Mouse (Mus musculus) T-cell, adult 2 months (primary cell): Measurements from ENCODE around the gene Ankrd44.

Source experiments
- DNase-seq: peaks from one replicate; pipeline ENCODE4 v3.0.0; 2022; ENCODE audit warnings: low spot score

Ankrd44 gene

DNA sequence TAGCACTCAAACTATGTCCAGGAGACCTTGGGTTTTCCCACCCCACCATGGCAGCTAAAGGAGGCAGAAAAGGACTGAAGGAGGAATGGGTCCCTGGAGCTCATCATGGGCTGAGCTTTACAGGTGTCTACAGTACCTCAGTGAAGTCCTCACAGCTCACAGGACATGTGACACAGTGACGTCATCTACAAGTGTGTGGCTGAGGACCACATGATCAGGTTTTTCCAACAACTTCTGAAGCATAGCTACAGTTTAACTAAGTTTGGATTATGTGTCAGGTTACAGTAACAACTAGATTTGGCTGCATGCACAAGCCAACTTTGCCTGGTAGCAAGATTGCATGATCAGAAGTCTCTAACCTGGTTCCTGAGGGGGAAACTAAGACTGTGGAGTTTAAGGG, 78.9 kb downstream of the Ankrd44 start:
- peak; percentile 37 for DNase-seq

DNA sequence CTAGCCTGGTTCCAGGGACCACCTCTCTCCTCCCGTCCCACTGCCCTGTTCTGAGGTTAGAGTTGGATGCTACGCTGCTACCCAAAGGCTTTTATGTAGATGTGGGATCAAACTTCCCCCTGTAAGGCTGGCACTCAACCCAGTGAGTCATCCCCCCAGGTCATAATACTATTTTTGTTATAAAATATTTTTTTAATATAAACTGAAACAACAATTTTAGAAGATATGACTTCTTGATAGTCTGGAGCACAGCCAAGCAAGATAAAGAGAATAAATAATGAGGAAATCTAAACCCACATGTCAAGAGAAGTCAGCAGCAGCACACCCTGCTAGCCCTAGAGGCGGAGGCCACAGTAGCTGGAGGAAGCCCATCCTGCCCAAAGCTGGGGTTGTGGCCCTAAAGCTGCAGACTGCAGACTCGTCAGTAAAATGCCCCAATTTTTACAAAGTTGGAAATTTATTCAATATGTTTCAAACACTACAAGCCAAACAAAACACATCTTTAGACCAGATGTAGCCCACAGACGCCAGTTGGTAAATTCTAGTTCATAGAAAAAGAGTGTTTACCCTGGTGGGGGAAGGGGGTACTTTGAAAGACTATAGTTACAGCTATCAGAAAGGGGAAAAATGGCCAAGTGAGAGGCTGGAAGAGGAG, 79.7 kb downstream of the Ankrd44 start:
- DNase-seq = peak; percentile 37

DNA sequence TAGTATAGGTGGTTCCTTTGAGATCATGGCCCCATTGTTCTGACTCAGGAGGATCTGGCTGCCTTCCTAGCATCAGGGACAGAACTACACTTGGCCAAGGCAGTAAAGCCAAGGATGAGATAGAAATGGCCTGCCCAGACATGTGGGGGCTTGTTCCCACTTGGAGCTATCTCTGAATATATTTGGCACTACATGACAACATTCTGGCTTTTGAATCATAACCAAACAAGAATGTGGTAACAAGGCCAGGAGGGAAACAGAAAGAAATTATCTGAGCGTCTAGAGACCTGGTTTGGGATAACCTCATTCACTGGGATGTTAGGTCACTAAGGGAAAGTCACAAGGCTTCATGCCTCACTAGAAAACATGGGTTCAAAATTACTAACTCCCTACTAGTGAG, 81.8 kb downstream of the Ankrd44 start:
- DNase-seq = no peak

DNA sequence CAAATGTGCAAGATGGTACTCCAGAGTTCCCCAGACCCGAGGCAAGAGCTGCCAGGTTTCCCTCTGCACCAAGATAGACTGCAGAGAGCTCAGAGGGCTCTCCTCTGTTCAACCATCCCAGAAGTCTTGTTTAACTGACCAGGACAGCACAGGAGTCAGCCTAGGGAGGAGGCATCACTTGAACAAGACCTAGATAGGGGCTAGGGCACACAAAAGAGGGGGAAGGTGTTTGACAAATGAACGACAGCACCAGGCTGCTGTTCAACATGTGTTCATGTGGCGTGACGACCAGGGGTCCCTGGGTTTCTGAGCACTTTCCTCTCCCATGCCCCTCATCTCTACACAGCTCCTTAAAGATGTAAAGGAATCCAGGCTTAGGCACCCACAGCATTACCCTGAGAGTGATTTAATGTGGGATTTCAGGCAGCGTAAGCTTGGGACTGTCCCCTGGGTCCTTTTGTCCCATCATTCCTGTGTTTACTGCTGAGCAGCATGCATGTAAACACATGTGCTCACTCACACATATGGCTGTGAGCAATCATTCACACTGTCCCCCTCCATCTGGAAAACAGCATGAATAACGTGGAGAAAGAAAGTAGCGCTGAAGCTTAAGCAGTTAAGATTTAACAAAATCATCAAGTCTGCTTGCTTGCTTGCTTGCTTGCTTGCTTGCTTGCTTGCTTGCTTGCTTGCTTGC, 83.3 kb downstream of the Ankrd44 start:
- no peak for DNase-seq

DNA sequence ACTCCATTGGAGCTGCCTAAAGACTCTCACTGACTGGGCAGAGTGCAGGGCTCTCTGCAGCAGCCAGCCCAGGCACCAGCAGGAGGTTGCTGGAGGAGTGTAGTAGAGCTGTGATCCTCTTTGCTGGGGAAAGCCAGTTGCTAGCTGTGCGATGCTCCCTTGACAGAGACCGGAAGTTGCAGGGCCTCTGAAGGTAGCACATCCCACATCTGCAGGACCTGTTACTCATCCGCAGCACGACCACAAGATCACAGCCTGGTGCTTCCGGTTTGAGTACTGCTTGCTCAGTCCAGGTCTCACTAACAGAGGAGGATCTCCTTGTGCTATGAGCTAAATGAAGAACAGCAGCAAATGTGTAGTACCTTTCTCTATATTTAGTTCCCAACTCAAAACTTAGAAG, 84.4 kb downstream of the Ankrd44 start:
- peak; percentile 88 for DNase-seq

DNA sequence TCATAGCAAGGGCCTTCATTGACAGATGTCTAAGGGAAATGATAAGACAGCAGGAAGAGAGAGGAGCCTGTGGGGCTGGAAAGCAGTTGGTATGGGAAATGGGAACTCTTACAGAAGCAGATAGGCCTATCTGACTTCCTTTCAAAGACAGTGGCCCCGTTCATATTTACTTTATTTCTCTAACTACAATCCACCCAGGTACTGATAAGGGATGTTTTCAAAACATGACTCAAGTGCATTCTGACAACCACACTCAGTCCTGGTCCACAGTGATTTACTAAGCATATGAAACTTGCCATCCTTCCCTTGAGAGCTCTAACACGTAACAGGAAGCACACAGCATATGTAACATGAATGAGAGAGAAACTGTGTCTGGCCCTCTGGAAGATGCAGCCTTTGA, 86.1 kb downstream of the Ankrd44 start:
- DNase-seq = peak; percentile 33

DNA sequence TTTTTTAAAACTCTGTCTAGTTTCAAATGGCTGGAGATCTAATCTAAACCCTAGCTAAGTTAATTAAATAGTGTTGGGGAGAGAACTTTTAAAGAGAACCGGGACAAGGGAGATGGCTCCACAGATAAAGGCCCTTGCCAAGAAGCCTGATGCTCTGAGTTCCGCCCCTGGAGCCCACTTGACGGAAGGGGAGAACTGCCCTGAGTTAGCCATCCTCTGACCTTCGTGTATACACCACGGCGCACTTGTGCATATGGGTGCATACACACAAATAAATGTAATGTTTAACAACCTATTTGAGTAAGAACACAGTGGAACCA, 87.7 kb downstream of the Ankrd44 start:
- DNase-seq = no peak

DNA sequence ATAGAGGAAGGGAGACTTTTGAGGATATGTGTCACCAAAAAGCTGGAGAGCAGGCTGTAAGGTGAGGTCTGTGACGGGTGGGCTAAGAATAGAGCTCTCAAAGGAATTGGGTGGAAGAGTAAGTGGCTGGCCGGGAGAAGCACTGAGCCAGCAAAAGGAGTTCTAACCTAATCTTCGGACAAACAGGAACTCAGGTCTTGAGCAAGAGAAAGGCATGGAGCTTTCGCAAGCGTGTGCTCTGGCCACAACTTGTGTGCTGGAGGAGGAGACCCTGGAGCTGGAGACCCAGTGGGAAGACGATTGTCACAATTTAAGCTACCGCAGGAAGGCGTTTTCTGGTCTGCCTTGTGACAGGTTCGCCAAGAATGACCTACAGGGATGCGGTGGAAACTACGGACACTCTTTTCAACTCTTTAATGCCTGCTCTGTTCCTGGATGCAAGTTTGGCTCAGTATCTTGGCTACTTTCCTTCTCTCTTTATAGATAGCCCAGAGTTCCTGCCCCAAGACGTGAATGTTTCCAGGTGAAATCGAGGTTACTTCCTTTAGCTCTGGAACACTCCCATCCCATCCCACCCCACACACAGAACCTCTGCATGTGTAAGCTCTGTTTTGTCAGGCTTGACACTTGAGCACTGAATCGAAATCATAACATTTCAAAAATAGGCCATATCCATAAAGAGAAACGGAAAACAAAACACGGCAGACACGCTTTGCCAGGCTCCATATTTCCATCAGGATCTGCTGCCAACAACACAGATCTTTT, 88.3 kb downstream of the Ankrd44 start:
- no peak for DNase-seq

DNA sequence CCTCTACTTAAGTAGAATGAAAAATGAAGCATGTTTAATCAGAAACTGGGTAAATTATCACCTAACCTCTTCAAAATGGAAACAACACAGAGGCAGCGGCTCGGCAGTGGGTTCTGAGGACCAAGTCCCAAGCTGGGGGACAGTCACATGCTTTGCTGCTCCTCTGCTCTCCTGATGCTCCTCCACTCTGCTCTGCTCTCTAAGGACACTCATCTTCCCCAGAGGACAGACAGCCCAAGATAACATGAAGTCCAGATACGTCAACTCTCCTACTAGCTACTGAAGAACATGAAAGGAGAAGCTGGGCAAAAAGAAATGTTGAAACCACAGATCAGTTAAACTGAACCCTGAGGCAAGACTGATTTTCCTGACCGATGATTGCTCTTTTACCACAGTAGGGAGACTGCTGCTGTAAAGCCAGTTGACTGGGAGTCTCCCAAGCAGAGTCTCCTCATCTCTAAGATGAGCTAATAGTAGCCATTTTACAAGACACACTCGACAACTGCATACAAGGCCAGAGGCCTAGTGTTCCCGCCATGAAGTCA, 90.5 kb downstream of the Ankrd44 start:
- no peak for DNase-seq

DNA sequence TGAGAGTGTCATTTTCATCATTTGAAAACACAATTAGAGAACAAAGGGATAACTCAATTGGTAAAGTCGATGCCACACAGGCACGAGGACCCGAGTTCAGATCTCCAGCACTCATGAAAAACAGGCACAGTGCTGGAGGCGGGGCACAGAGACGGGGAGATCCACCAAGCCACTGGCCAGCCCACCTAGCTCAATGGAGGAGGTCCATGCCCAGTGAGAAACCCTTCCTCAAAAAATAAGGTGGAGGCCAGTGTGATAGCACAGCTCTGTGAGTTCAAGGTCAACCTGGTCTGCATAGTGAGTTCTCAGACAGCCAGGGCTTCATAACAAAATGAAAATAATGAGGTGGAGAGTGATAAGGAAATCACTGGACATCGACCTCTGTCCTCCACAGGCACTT, 93.0 kb downstream of the Ankrd44 start:
- DNase-seq = no peak

DNA sequence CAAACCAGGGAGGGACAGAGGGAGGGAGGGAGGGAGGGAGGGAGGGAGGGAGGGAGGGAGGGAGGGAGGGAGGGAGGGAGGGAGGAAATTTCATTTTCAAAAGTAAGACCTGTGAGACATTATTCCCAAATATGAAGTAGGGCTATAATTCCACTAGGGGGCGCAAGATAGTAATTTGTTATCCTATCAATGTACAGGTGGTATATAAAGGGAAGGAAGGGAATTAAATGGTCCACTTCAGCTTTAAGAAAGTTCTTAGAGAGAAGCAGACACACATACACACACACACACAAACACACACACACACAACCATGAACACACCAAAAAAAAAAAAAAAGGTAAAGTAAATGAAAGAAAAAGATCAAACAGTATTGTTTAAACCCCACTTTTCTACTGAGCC, 93.4 kb downstream of the Ankrd44 start:
- DNase-seq = peak; percentile 65

DNA sequence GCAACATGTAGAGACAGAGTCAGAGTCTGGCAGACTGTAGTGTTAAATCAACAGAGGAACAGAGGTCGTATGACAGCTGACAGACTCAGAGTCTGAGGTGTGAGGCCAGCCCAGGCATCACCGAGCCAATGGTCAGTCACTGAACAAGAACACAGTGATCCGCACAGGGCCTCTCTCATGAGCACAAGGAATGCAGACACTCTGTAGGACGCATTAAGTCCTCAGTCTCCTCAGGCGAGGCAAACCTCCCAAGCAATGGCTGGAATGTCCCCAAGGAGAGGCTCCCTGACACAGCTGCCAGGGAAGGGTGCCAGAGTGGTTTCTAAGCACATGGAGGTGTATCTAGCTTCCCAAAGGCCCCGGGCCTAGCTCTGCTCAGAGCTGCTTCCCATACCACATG, 96.0 kb downstream of the Ankrd44 start:
- DNase-seq = no peak

DNA sequence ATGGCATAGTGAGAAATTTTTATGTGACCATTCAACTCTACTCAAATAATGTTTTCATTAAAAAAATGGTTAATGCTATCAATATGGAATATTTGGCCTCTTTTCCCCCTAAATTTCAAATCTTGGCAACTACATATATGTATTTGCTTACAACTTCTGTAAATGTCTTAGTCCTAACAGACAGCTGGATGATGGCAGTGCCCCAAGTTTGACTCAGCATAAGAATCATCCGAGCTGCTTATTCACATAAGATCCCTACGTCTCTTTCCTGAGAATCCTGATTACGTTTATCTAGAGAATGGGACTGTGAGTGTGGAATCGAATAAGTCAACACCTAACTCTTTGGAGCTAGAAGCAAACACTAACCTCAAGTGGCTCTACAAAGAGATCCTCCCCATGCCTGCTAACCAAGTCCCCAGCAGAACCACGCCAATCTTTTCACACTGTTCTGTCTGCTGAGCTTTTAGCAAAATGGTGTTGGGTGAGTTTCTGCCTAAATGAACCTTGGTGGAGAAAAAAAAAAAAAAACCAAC, 96.4 kb downstream of the Ankrd44 start:
- DNase-seq = no peak

DNA sequence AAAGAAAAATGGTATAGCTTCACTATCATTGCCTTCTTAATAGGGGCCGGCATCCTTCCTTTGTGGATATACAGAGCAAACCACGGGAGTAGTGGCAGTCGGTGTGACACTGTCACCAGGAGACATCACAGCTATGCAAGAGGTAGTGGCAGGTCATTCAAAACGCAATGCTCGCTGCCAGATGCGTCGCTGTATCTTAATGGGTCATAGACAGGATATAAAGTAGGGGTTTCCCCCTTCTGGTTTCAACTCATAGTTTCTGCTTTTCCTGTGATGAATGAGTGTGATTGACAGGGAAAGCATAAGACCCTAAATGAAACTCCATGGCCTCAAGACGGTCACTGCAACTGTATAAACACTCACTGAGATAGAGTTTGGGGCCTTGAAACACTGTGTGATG, 98.4 kb downstream of the Ankrd44 start:
- peak; percentile 76 for DNase-seq

DNA sequence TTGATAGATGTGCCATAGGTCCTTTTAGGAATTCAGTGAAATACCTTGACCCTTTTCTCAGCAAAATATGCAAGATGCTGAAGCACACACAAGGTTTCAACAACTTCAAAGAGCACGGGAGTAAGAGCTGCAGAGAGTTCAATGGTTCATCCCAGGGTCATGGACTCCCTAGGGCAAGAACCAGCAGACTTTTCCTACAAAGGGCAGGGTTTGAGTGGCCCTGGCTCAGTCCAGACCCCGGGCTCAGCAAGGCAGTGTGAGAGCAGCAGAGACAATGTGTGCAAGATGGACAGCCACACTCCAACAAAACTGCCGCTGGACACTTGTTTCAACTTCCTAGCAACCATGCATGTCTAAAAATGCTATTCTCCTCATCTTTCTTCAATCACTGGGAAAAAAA, 98.8 kb downstream of the Ankrd44 start:
- no peak for DNase-seq

DNA sequence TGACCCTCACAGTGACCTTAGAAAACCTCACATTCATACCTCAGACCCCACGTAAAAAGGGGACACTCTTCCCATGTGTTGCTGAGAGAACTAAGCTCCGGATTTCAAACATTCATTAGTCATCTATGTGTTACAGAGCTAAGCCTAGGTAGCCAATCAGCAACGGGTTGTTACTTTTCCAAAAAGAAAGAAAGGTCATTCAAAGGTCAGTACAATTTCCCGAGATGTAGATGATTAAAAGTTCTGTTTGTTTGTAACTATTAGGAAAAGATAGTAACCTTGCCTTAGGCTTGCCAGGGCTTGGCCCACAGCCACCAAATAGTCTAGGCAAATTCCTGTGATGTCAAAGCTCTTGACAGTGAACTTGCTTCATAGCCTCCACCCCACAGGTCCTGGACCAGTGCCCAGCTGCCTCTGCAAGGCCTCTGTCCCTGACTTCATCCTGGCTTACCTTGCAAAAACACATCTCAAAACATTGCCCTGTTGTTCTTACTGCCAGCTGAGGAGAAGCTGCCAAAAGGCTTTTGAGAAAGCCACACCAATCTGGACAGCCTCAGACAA, 99.7 kb downstream of the Ankrd44 start:
- no peak for DNase-seq

DNA sequence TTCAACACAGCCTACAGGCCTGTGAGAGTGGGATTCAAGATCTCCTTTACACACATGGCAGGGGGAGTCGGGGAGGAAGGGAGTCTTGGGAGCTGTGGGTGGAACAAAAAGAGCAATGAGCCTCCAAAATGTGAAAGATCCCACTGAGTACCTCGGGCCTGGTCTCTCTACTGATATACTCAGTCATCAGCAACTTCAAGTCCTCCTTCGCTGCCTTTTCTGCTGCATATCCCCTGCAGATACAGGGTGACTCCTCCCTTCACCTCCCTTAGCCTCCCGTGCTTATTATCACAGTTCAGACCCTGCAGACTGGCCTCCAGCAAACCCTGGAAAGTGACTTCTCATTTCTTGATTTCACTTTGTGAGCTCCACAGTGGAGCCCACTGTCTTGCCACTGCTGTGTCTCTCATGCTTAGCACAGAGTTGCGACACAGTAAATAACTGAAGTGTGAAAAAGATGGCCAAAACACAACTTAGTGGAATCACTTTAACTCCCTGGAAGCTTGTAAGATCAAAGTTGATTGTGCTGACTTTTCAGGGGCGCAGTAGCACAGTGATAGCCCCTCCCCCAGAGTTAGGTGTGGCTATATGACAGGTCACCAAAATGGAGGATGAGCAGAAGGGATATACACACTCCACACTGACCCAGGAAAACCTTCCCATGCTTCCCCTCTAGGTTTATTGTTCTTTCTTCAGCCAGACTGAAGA, 100.3 kb downstream of the Ankrd44 start:
- DNase-seq = no peak

DNA sequence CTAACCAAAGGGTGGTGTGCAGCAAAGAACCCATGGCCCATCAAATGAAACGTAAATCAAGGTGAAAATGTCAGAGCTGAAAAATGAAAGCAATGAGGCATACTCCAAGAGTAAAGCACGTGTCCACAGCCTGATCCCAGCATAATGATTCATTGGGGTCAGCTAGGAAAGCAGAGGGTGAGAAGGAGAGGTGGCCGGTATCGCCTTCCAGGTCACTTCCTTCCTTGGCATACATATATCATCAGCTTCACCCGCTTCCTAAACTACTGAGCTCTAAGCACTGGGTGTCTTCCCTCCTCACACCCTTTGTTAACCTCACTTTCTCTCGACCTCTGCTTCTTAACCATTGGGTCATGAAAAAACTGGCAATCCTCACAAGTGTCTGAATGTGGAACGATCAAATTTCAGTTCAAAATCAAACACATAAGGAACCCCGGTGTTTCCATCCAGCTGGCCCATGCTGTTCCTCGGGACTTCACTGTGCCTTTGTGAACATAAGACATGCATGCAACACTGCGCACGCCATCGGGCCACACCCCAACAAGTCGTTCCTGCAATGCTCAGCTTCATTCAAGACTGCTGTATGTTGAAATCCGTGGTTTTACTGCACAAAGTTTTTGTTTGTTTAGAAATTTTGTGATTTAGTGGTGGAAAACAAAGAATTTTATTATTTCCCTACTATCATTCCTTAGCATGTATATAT, 101.9 kb downstream of the Ankrd44 start:
- no peak for DNase-seq

DNA sequence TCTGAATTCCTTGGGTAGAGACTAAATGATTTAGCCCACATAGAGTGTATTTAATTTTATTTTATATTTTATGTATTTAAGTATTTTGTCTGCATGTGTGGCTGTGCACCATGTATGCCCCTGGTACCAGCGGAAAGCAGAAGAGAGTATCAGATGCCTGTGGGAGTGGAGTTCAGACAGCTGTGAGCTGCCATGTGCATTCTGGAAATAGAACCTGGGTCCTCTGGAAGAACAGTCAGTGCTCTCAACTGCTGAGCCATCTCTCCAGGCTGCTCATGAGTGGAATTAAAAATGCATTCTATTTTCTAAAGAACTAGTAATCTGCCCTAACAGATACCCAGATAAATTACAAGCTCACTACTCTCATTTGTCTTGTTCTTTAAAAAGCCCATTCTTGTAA, 104.4 kb downstream of the Ankrd44 start:
- no peak for DNase-seq

DNA sequence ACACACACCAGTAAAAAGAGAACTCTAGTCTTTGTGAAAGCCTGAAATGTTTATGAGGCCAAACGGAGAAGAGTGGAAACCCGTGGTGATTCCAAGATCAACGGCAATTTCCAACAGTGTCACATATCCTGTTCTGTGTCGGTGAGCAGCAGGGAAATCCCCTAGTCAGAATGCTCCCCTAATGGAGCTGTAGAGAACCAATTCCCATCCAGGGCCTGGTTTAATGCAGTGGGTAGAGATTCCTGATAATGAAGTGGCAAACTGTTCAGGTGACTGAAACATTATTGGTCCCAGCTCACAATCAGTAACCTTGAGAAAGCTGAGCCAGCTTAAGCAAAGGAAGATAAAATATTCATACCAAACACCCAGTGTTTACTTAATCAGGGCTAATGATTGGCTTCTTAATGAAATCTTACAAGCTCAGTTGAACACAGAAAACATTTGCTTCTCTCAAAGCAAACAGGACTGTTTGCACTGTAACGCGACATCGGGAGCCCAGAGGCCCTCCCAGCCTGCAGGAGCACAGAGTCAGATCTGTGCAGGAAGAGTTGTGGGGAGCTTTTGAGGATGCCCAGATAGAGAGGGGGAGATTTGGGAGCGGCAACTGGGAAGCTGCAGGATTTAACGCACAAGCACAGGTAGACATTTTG, 110.9 kb downstream of the Ankrd44 start:
- no peak for DNase-seq
